Mouse (Mus musculus) T-cell, adult 2 months (primary cell): ENCODE data around the gene Cbx5.
A peak's percentile ranks its signal among the peaks of the same experiment; 100 is the strongest.

Experiments used
- DNase-seq: peaks from one replicate; pipeline ENCODE4 v3.0.0; 2022; ENCODE audit warnings: low spot score

The Cbx5 gene

GRCm38 (mm10) chr15:103173251-103173650, 66.4 kb downstream of the Cbx5 start:
- DNase-seq = no peak

DNA sequence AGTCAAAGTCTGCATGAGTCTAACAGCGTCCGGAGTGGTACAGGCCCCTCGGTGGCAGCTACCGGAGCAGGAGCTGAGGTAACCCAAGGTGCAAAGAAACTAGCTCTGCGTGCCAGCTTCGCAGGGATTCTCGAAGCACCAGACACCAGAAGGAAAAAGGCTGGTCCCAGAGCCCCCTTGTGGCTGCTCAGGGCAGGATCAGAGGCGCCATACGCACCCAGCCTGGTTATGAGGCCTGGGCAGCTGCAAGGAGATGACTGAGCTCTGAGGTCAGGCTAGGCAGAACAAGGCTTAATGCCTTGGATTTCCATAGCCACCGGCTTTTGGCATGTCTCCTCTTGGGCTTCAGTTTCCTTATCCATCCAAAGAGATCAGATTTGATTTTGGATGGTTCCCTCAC, 67.1 kb downstream of the Cbx5 start:
- DNase-seq = peak; percentile 47

DNA sequence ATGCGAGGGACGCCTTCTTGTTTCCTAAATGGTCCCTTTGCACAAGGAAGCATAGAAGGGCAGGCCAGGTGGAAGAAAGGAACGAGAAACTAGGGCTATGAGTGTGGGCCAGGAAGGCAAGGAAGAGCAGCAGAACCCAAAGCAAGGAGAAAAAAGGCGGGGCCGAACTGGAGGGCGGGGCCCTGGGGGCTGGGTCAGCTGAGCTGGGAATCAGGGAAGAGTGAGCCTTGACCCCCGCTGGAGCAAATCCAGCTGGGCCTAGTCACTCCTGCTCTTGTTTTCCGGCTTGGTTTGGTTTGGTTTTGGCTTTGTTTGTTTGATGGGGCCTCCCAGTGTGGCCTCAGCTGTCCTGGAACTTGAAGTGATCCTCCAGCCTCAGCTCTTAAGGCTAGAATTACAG, 68.3 kb downstream of the Cbx5 start:
- no peak for DNase-seq

- no peak for DNase-seq
Measured at GRCm38 (mm10) chr15:103170316-103170679, 69.3 kb downstream of the Cbx5 start.

DNA sequence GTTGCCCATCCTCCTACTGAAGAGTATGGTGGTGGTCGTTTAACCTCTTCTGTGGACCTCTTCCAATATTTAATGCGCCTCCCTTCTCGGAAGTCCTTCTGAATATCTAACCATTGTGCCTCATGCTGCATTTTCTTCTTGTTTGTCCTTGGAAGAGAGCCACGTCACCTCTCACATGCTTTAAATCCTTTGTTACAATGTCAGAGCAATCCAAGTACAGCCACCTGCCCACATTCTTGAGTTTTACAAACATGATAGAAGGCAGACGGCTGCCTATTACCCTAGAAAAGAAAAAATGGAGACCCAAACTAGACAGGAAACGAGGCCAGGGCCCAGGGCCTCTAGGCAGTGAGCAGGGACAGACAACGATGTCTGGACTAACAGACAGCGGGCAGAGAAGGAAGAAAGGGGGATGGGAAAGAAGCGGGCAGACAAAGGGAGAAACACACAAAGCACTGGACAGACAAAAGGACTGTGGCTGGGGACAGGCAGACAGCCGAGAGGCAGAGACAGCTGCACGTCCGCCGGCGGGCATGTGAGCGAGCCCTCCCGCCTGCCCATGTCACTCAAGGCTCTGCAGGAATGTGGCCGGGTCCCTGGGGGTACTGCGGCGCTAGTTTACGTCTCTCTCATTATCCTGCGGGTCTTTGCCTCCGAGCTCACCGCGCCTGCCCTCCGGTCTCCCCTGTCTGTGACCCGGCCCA, 69.9 kb downstream of the Cbx5 start:
- DNase-seq = no peak

- peak; percentile 56 for DNase-seq
Measured at GRCm38 (mm10) chr15:103168801-103169611, 70.6 kb downstream of the Cbx5 start.

DNA sequence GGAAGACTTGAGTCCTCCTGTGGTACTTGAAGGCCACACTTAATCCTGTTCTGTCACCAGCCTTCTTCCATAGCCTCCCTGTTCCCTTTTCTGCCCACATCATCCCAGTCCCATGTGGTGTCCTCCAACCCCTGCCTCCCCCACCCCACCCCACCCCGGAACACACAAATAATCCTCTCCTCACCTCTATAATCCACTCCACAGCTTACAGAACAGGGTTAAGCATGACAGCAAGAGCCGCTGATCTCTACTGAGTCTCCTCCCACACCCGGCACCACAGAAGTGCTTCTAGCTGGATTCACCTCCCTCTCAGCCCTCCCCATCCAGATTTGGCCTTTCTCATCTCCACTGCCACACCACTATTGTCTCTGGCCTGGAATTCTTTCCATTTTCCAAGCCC, 71.8 kb downstream of the Cbx5 start:
- DNase-seq = no peak

DNA sequence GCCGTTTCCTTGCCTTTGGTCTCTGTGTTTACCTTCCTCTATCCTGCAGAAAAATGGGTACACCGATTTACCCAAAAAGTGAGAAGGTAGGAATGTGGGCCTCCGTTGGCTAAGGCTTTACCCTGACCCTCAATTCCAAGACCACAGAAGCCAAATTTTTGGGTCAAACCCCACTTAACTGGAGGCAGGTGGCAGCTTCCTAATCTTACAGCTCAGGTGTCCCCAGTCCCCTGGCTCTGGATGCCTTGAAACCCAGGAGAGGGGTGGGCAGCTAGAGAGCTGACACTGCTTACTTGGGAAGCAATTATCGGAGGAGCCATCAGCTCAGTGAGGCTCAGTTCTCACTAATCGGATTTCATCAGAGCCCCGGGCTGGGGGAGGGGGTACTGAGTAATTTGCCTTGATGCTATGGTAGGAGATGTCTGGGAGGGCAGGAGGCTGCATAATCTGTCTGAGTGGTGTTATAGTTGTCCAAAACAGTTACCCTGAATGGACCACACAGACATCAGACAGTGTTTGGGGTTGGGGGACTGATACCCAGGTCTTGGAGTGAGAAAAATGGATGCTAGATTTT, 72.5 kb downstream of the Cbx5 start, which contains the start of gene Smug1:
Gene Smug1, minus strand, starts transcription at position 51 of the 574 bp plus-strand sequence.
- no peak for DNase-seq

- no peak for DNase-seq
Measured at GRCm38 (mm10) chr15:103165924-103166323, 73.7 kb downstream of the Cbx5 start.

DNA sequence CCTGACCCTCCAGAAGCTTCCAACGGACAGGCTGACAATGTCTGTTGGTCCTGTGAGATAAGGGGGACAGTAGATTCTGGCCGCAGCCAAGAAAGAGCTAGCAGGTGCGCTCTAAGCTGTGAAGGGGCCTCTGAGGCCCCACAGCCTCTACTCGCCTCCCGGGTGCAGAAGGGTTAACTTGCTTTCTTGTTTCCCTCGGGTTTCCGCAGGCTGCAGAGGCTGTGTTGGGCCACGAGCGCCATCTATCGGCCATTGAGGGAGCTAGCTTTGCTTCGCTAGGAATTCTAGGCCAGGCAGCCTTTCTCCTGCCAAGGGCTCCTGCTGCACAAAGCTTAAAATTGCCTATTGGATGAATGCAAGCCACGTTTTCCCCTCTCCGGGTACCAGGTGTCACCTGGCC, 74.2 kb downstream of the Cbx5 start:
- peak; percentile 80 for DNase-seq

- peak; percentile 88 for DNase-seq
Measured at GRCm38 (mm10) chr15:103163182-103163919, 76.3 kb downstream of the Cbx5 start.

GRCm38 (mm10) chr15:103157585-103157984, 82.0 kb downstream of the Cbx5 start:
- DNase-seq = no peak

DNA sequence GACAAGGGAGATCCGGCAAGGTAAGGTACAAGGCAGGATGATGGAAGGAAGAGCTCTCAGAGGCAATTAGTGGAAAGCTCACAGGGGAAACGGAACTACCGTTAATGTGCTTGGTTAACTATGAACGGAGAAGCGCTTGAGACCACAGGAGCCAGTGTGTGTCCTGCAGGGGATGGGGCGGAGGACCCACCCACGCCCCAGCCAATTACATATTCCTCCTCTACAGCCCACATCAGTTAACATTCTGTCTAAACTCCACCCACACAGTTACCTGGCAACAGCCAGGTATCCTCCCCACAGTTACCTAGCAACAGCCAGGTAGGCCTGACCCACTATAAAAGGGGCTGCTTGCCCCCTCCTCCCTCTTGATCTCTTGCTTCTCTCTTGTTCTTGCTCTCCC, 82.7 kb downstream of the Cbx5 start:
- no peak for DNase-seq

GRCm38 (mm10) chr15:103155366-103156321, 84.0 kb downstream of the Cbx5 start:
- no peak for DNase-seq

DNA sequence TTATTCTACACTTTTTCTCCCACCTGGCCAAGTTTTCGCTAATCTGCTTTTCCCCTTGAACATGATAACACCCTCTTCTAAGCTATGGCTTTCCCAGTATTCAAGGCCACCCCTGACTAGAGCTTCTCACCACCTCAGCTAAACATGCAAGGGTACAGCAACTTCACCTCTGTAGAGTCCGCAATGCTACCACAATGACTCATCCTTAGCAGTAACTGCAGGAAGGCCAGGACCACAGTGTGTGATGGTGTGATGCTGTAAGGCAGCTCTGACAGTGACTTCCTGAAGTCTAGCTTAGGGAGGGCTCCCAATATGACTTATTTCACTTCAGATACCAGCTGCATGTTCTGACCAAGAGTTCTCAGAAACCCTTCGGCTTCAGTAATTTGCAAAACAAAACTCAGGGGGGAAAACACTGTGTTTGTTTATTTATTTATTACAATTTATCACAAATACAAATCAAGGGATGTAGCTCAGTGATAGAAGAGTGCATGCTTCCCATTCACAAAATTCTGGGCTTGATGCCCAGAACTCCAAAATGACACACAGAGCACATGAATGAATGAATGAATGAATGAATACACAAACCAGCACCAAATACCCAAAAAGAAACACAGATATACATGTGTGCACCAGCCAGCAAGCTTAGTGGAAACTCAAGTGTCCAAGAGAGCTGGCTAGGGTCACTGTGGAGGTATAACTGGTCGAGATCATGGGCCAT, 86.6 kb downstream of the Cbx5 start:
- DNase-seq = no peak

DNA sequence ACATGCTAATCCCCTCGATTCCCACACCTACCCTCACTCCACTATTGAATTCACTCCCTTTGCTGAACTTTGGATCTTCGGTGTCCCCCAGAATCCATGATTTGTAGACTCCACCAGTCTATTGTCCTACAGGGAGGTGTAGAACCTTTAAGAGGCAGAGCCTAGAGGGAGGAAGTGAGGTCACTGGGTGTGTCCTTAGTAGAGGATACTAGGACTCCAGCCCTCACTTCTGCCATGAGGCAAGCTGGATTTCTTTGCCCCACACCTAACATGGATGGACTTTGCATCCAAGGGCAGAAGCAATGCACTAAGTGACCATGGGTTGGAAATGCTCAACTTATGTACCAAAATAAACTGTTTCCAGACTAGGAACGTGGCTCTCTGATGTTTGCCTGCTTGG, 87.2 kb downstream of the Cbx5 start:
- no peak for DNase-seq

GRCm38 (mm10) chr15:103147779-103148178, 91.8 kb downstream of the Cbx5 start:
- DNase-seq = no peak

DNA sequence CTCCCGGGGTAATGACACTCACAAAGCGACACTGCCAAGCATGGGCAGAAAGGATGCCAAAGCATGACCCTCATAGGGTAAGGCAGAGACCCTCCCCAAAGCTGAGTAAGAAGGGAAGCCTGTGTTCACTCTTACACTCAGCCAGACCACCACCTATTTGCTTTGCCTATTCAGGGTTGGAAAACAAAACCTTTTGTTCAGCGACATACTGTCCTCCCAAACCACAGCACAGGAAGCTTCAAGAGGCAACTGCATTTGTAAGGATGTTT, 92.3 kb downstream of the Cbx5 start:
- no peak for DNase-seq

- DNase-seq = no peak
Measured at GRCm38 (mm10) chr15:103146627-103147421, 92.8 kb downstream of the Cbx5 start.
